Mouse (Mus musculus): ENCODE measurements around the gene Kcnk10.

The Kcnk10 gene

GRCm38 (mm10) chr12:98519866-98520567 is 58.1 kb downstream of the Kcnk10 start:
- in situ Hi-C loops (cut with MseI, MboI), result no loop called here

GRCm38 (mm10) chr12:98505601-98506000 is 72.5 kb downstream of the Kcnk10 start:
- in situ Hi-C loops (cut with MseI, MboI), result no loop called here

- in situ Hi-C loops (cut with MseI, MboI), result no loop called here
Observed at GRCm38 (mm10) chr12:98501528-98502280, 76.4 kb downstream of the Kcnk10 start.

GRCm38 (mm10) chr12:98501045-98501444 is 77.1 kb downstream of the Kcnk10 start:
- in situ Hi-C loops (cut with MseI, MboI), result no loop called here

- in situ Hi-C loops (cut with MseI, MboI), result no loop called here
Observed at GRCm38 (mm10) chr12:98481460-98481859, 96.7 kb downstream of the Kcnk10 start.

GRCm38 (mm10) chr12:98481048-98481447 is 97.1 kb downstream of the Kcnk10 start:
- in situ Hi-C loops (cut with MseI, MboI), result no loop called here

GRCm38 (mm10) chr12:98477673-98478461 is 100.2 kb downstream of the Kcnk10 start:
- in situ Hi-C loops (cut with MseI, MboI), result no loop called here

- in situ Hi-C loops (cut with MseI, MboI), result no loop called here
Observed at GRCm38 (mm10) chr12:98471232-98471631, 106.9 kb downstream of the Kcnk10 start.

- in situ Hi-C loops (cut with MseI, MboI), result no loop called here
Observed at GRCm38 (mm10) chr12:98470097-98470496, 108.0 kb downstream of the Kcnk10 start.

- in situ Hi-C loops (cut with MseI, MboI), result no loop called here
Observed at GRCm38 (mm10) chr12:98467793-98468192, 110.3 kb downstream of the Kcnk10 start.

GRCm38 (mm10) chr12:98459889-98460288 is 118.2 kb downstream of the Kcnk10 start:
- in situ Hi-C loops (cut with MseI, MboI), result loop anchor here (5.0 to 10.0 kb wide), 2 partner anchors 127 to 135 kb away; no protein-coding TSS in a partner anchor

- in situ Hi-C loops (cut with MseI, MboI), result loop anchor here (5.0 to 10.0 kb wide), 2 partner anchors 128 to 136 kb away; no protein-coding TSS in a partner anchor
Observed at GRCm38 (mm10) chr12:98458944-98459343, 119.2 kb downstream of the Kcnk10 start.

- in situ Hi-C loops (cut with MseI, MboI), result loop anchor here (5.0 to 10.0 kb wide), 2 partner anchors 129 to 136 kb away; no protein-coding TSS in a partner anchor
Observed at GRCm38 (mm10) chr12:98458516-98458915, 119.6 kb downstream of the Kcnk10 start.

GRCm38 (mm10) chr12:98453161-98453560 is 124.9 kb downstream of the Kcnk10 start:
- in situ Hi-C loops (cut with MseI, MboI), result loop anchor here in 1 of 2 experiments (10.0 kb wide), 1 partner anchor 142 kb away; no protein-coding TSS in a partner anchor

GRCm38 (mm10) chr12:98452646-98453045 is 125.5 kb downstream of the Kcnk10 start:
- in situ Hi-C loops (cut with MseI, MboI), result loop anchor here in 1 of 2 experiments (10.0 kb wide), 1 partner anchor 142 kb away; no protein-coding TSS in a partner anchor

- in situ Hi-C loops (cut with MseI, MboI), result no loop called here
Observed at GRCm38 (mm10) chr12:98445637-98446036, 132.5 kb downstream of the Kcnk10 start.

- in situ Hi-C loops (cut with MseI, MboI), result no loop called here
Observed at GRCm38 (mm10) chr12:98444860-98445259, 133.2 kb downstream of the Kcnk10 start.

- in situ Hi-C loops (cut with MseI, MboI), result no loop called here
Observed at GRCm38 (mm10) chr12:98443754-98444153, 134.4 kb downstream of the Kcnk10 start.

- in situ Hi-C loops (cut with MseI, MboI), result no loop called here
Observed at GRCm38 (mm10) chr12:98438080-98438479, 140.0 kb downstream of the Kcnk10 start.

GRCm38 (mm10) chr12:98430683-98431082 is 147.4 kb downstream of the Kcnk10 start:
- in situ Hi-C loops (cut with MseI, MboI), result no loop called here

GRCm38 (mm10) chr12:98421340-98421739 is 156.8 kb downstream of the Kcnk10 start:
- in situ Hi-C loops (cut with MseI, MboI), result no loop called here

- in situ Hi-C loops (cut with MseI, MboI), result no loop called here
Observed at GRCm38 (mm10) chr12:98419849-98420248, 158.3 kb downstream of the Kcnk10 start.
